Mouse (Mus musculus): ENCODE results near the gene Tspan9. TPM values are rescaled to one million over a fixed set of nuclear protein-coding genes. Genes with fewer than 3 reads are reported as not detected.

Tspan9 gene
- polyA plus RNA-seq, 2 experiments, result 12.1 to 15.5 TPM

GRCm38 (mm10) chr6:128002104-128002503 lies 141.3 kb downstream of the Tspan9 start:
- no peaks in the 10 kb centered on the region for H3K4me1 ChIP-seq (replicated peaks; ENCODE audit: control insufficient read depth in 2 of 2, insufficient read depth in 2 of 2, low read length in 1 of 2)
- TF ChIP-seq EP300 (IDR thresholded peaks at IDR 0.05; ENCODE audit: low read depth) (no peak), CTCF (IDR thresholded peaks at IDR 0.05; ENCODE audit: low read depth) (no peak)
- ATAC-seq (ENCODE audit: insufficient read depth) (no peak), DNase-seq (ENCODE audit: low read depth in 3 of 3, low spot score in 3 of 3) (no peak)
- H3K4me3 ChIP-seq (ENCODE audit: insufficient read depth in 1 of 2, low read depth in 2 of 2, low read length in 2 of 2), result no peak overlapping the region
- no peak overlapping the region for H3K4me2 ChIP-seq (ENCODE audit: low read depth)
- no peaks in the 10 kb centered on the region for H3K27me3 ChIP-seq (ENCODE audit: control insufficient read depth, insufficient read depth, low read length)
- H3K27ac ChIP-seq, result no peak overlapping the region
- no peak overlapping the region for H3K9ac ChIP-seq (replicated peaks)
- no peaks in the 10 kb centered on the region for H3K36me3 ChIP-seq (replicated peaks; ENCODE audit: control insufficient read depth, insufficient read depth, low read depth)
- WGBS (ENCODE audit: insufficient replicate concordance), result 59% methylated on average over 10 of the region's 10 CpGs
- no peaks in the 10 kb centered on the region for H3K9me3 ChIP-seq (ENCODE audit: control insufficient read depth, low read length)

GRCm38 (mm10) chr6:128001587-128001986 lies 141.8 kb downstream of the Tspan9 start:
- no peak overlapping the region for H3K27ac ChIP-seq
- ATAC-seq (ENCODE audit: insufficient read depth), result no peak
- WGBS (ENCODE audit: insufficient replicate concordance), result 79% methylated on average over 1 of the region's 1 CpGs
- TF ChIP-seq EP300 (IDR thresholded peaks at IDR 0.05; ENCODE audit: low read depth) (no peak), CTCF (IDR thresholded peaks at IDR 0.05; ENCODE audit: low read depth) (no peak)
- no peaks in the 10 kb centered on the region for H3K4me1 ChIP-seq (replicated peaks; ENCODE audit: control insufficient read depth in 2 of 2, insufficient read depth in 2 of 2, low read length in 1 of 2)
- H3K9me3 ChIP-seq (ENCODE audit: control insufficient read depth, low read length), result no peaks in the 10 kb centered on the region
- no peaks in the 10 kb centered on the region for H3K36me3 ChIP-seq (replicated peaks; ENCODE audit: control insufficient read depth, insufficient read depth, low read depth)
- DNase-seq (ENCODE audit: low read depth in 3 of 3, low spot score in 3 of 3), result no peak
- no peak overlapping the region for H3K4me2 ChIP-seq (ENCODE audit: low read depth)
- H3K4me3 ChIP-seq (ENCODE audit: insufficient read depth in 1 of 2, low read depth in 2 of 2, low read length in 2 of 2), result no peak overlapping the region
- no peak overlapping the region for H3K9ac ChIP-seq (replicated peaks)
- H3K27me3 ChIP-seq (ENCODE audit: control insufficient read depth, insufficient read depth, low read length), result no peaks in the 10 kb centered on the region

- TF ChIP-seq CTCF (IDR thresholded peaks at IDR 0.05; ENCODE audit: low read depth), result no peak
- TF ChIP-seq EP300 (IDR thresholded peaks at IDR 0.05; ENCODE audit: low read depth), result no peak
- no peak overlapping the region for H3K9ac ChIP-seq (replicated peaks)
- H3K4me2 ChIP-seq (ENCODE audit: low read depth), result no peak overlapping the region
- no peak for DNase-seq (ENCODE audit: low read depth in 3 of 3, low spot score in 3 of 3)
- H3K4me3 ChIP-seq (ENCODE audit: insufficient read depth in 1 of 2, low read depth in 2 of 2, low read length in 2 of 2), result no peak overlapping the region
- H3K9me3 ChIP-seq (ENCODE audit: control insufficient read depth, low read length), result no peaks in the 10 kb centered on the region
- H3K27me3 ChIP-seq (ENCODE audit: control insufficient read depth, insufficient read depth, low read length), result no peaks in the 10 kb centered on the region
- H3K36me3 ChIP-seq (replicated peaks; ENCODE audit: control insufficient read depth, insufficient read depth, low read depth), result no peaks in the 10 kb centered on the region
- 47% methylated on average over 3 of the region's 3 CpGs for WGBS (ENCODE audit: insufficient replicate concordance)
- H3K27ac ChIP-seq, result no peak overlapping the region
- ATAC-seq (ENCODE audit: insufficient read depth), result no peak
- no peaks in the 10 kb centered on the region for H3K4me1 ChIP-seq (replicated peaks; ENCODE audit: control insufficient read depth in 2 of 2, insufficient read depth in 2 of 2, low read length in 1 of 2)
Measured at GRCm38 (mm10) chr6:128000777-128001176, 142.6 kb downstream of the Tspan9 start.

GRCm38 (mm10) chr6:127999118-127999517 lies 144.3 kb downstream of the Tspan9 start:
- TF ChIP-seq CTCF (IDR thresholded peaks at IDR 0.05; ENCODE audit: low read depth), result no peak
- no peak for TF ChIP-seq EP300 (IDR thresholded peaks at IDR 0.05; ENCODE audit: low read depth)
- H3K4me2 ChIP-seq (ENCODE audit: low read depth), result no peak overlapping the region
- no peaks in the 10 kb centered on the region for H3K36me3 ChIP-seq (replicated peaks; ENCODE audit: control insufficient read depth, insufficient read depth, low read depth)
- no peak overlapping the region for H3K4me3 ChIP-seq (ENCODE audit: insufficient read depth in 1 of 2, low read depth in 2 of 2, low read length in 2 of 2)
- no peak overlapping the region for H3K27ac ChIP-seq
- no peaks in the 10 kb centered on the region for H3K27me3 ChIP-seq (ENCODE audit: control insufficient read depth, insufficient read depth, low read length)
- H3K9ac ChIP-seq (replicated peaks), result no peak overlapping the region
- no peaks in the 10 kb centered on the region for H3K4me1 ChIP-seq (replicated peaks; ENCODE audit: control insufficient read depth in 2 of 2, insufficient read depth in 2 of 2, low read length in 1 of 2)
- DNase-seq (ENCODE audit: low read depth in 3 of 3, low spot score in 3 of 3) (no peak), ATAC-seq (ENCODE audit: insufficient read depth) (no peak)
- WGBS (ENCODE audit: insufficient replicate concordance), result 63% methylated on average over 2 of the region's 2 CpGs
- H3K9me3 ChIP-seq (ENCODE audit: control insufficient read depth, low read length), result no peaks in the 10 kb centered on the region

- 54% methylated on average over 4 of the region's 5 CpGs for WGBS (ENCODE audit: insufficient replicate concordance)
- Histone ChIP-seq H3K4me3 (ENCODE audit: insufficient read depth in 1 of 2, low read depth in 2 of 2, low read length in 2 of 2) (no peak overlapping the region), H3K4me1 (replicated peaks; ENCODE audit: control insufficient read depth in 2 of 2, insufficient read depth in 2 of 2, low read length in 1 of 2) (no peaks in the 10 kb centered on the region), H3K27me3 (ENCODE audit: control insufficient read depth, insufficient read depth, low read length) (no peaks in the 10 kb centered on the region), H3K9ac (replicated peaks) (no peak overlapping the region), H3K4me2 (ENCODE audit: low read depth) (no peak overlapping the region), H3K27ac (no peak overlapping the region), H3K36me3 (replicated peaks; ENCODE audit: control insufficient read depth, insufficient read depth, low read depth) (no peaks in the 10 kb centered on the region), H3K9me3 (ENCODE audit: control insufficient read depth, low read length) (no peaks in the 10 kb centered on the region)
- no peak for DNase-seq (ENCODE audit: low read depth in 3 of 3, low spot score in 3 of 3)
- no peak for TF ChIP-seq EP300 (IDR thresholded peaks at IDR 0.05; ENCODE audit: low read depth)
- peak; percentile 43 for TF ChIP-seq CTCF (IDR thresholded peaks at IDR 0.05; ENCODE audit: low read depth)
- ATAC-seq (ENCODE audit: insufficient read depth), result no peak
Measured at GRCm38 (mm10) chr6:127996928-127997327, 146.5 kb downstream of the Tspan9 start.
